Mouse (Mus musculus): ENCODE data around the gene Pkd1l1.

Pkd1l1 gene

DNA sequence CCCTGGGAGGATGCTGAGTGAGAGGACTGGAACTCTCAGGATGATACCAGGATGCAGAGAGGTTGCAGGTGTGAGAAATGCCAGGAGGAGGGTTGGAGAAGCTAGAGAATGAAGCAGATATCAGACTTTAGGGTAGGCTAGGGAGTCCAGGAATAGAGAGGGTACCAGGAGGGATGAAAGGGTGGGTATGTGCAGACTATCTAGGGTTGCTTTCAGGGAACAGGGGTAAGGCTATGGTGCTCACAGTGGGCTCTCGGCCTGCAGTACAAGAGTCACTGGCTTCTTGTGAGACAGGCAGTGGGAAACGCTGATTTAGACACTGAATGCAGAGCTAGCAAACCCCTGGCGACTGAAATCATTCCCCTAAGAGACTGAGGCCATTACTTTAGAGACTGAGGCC lies at the start of gene Pkd1l1:
Gene Pkd1l1 (minus strand): TSS at position 101 of the 400 bp plus-strand sequence.
- in situ Hi-C loops (cut with MboI, MseI) = no loop called here

DNA sequence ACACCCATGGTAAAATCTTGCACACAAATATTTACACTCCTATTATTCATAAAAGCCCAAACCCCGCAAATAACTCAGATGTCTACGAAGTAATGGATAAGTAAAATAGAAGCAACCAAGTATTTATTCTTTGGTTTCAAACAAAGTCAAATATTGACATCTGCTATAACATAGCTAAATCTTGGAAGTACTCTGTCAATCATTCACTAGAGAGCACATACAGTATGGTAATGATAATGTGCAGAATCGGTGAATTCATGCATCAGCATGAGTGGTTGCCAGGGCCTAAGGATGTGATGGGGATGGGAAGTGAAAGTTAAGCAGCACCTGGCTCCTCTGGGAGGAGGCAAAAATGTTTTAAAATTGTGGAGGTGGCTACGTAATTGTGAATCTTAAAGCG lies 47.1 kb upstream of the Pkd1l1 start:
- in situ Hi-C loops (cut with MboI, MseI) = no loop called here

DNA sequence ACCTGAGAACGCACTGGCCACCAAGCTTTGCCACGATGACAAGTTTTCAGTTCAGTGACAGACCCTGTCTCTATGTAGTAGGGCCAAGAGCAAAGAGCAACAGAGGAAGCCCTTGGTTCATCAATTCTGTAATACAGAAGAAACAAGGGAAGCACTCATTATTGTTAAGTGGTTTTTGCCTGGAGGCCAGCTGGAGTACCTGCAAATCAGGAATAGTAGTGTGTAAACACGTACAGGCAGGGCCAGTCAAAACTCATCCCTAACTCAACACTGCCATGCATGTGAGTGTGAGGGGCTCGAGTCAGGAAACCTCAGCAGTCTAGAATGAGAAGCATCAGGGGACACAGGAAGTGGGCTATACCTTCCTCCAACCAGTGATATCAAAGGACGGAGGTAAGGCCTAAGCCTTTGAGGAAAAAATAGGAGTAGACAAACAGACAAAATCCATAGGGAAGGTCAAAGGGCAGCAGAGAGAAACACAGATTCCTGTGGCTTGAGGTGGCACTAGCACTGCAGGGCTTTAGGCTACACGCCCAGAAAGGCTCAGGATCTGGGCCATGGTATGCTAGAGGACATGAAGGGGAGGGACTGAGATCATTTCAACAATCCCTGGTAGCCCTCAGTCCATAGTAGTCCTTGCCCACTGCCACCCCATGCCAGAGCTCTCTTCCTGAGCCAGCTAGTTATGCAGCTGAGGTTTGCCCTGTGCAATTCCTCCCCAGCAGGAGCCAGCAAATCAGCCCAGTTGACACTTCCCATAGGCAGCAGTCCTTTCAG lies 45.6 kb upstream of the Pkd1l1 start:
- in situ Hi-C loops (cut with MboI, MseI) = no loop called here

DNA sequence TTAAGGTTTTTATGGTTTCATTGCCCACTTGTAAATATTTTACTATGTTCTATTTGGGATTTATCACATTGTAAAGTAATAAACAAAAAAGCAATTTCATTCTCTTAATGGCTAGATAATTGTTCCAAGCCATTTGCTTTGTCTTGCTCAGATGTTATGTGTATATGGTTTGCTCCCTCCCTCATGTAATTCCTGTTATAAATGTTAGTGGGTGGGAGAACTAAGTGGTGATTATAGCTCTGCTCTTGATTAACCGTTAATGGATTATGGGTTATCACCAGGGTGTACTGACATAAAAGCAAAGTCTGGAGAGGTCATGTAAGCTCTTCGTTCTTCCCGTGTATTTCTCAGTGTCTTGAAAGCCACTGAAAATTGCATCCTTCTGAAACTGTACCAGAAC lies 41.7 kb upstream of the Pkd1l1 start:
- in situ Hi-C loops (cut with MboI, MseI) = no loop called here

DNA sequence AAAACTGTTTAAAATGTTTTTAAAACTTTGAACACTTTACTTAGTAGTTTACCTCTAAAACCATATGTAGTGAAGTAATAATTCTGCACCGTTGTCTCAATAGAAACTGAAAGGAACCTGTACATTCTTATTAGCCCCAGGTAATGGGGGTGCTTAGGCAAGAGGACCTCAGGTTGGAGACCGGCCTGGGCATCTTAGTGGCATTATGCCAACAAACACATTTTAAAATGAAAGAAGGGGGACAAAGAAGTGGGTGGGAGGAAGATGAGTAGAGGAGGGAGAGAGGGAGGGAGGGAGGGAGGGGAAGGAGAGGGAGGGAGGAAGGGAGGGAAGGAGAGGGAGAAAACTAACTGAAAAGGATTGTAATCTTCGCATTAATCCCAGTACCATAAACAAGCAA lies 38.3 kb upstream of the Pkd1l1 start:
- in situ Hi-C loops (cut with MboI, MseI) = no loop called here

DNA sequence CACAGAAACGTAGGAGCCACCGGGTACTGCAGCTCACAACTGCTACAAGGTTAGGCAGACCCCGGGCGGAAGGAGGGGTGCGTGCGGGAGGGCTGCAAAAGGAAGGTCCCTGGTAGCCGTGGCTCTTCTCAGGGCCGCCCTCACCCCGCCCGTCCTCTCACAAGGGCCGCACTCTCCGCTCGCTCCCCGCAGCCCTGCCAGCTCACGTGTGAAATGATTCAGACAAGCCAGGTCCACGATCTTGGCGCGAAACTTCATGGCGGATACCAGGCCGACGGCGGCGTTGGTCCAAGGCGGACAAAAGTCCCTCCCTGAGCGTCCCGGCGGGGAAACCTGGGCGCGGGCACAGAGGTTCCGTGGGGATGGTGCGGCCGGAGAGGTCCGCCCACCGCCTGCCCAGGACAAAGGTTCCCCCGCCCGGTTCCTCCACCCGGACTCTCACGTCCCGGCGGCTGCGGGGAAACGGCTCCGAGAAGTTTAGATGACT lies 37.8 kb upstream of the Pkd1l1 start, which contains the start of gene Hus1:
Gene Hus1 (minus strand): TSS at position 339 of the 487 bp plus-strand sequence.
- in situ Hi-C loops (cut with MboI, MseI) = no loop called here

DNA sequence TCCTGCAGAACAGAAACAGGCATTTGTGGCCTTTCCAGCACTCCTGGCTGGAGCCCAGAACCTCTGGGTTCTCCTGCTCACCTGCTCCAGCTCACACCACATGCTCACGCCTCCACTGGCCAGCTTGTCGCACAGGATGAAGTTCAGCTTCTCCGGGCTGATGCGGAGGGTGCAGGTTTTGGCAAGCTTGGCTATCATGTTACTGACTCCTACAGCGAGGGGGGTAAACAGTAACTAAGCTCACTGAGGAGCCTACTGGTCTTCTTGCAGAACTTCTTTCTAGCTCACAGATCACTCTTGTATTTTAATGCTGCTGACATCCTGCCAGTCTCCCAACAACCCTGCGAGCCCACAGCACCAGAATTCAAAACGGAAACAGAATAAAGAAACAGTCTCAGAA lies 37.4 kb upstream of the Pkd1l1 start:
- in situ Hi-C loops (cut with MboI, MseI) = no loop called here

DNA sequence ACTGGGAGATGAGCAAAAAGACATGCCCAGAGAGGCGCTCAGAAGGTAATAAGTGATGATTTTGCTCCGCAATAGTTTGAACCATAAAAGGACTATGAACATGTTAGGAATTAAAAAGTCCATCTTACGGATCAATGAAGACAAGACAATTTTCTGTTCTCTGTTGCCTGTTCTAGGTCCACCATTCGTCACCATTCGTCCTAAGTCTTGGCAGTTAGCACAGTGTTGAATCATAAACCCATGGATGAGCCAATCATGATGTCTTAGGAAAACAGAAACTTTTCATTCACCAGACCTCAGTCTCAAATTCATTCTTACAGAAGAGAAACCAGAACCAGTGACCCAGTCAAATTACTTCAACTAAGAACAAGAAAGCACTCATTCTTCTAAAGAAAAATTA lies 35.7 kb upstream of the Pkd1l1 start:
- in situ Hi-C loops (cut with MboI, MseI) = no loop called here

DNA sequence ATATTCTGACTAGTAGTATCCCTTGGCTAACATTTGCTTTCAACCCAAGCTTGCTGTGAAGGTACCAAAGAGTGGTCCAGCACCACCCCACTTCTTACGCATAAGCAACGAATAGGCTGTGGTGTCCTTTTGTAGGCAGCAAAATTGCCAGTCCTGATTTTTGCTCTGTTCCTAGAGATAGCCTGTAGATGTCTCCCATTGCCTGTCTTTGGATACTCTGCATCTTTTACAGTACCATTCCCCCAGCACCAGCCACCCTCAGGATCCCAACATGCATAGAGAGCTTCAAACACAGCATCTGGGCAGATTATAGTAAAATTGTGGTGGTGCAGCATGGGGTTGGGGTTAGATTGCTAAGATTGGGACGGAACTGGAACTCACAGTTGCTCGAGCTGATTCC lies 15.0 kb upstream of the Pkd1l1 start:
- in situ Hi-C loops (cut with MboI, MseI) = loop anchor here (5.0 kb wide), 1 partner anchor 149 kb away; no protein-coding TSS in a partner anchor

DNA sequence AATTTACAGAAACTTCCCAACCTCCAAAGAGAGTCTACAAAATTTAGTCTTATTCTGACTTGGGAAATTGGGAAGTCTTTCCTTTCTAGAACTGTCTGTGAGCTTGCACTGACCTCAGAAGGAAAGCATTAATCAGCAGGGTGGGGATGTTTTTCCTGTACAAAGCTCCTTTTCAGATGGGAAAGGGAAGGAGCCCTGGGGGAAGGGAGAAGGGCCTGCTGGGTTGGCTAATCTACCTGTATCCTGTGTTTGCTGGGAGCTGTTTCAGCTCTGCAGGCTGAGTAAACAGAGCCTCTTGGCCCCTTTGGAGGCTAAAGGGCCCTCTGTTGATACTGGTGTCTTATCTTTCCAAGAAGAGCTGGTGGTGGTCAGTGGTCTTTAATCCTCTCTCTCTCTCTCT lies 13.0 kb upstream of the Pkd1l1 start:
- in situ Hi-C loops (cut with MboI, MseI) = loop anchor here (5.0 kb wide), 1 partner anchor 151 kb away; no protein-coding TSS in a partner anchor

DNA sequence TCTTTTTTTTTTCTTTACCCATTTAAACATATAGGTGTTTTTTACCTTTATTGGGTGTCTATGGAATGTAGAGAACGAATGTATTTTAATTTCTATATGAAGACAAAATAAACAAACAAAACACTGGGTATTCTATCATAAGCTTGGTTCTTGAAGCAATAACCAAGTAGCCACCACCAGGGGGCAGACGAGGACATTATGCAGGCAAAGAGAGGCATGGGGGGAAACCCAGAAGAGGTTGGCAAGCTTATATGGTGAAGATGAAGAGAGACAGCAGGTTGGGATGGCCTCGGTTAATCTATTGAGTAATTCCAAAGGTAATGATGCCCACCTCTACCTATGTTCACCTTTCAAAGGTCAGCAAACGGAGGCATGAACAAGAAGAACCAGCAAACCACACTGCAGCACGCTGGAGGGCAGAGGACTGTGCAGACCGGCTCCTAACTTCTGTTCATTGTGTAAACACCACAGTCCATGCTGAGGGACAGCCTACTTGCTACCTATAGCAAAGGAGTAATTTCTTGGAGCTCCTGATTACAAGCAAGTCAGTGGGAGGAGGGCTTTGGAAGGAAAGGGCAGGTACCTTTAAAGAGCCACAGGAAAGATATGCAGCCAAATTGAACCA lies 10.3 kb upstream of the Pkd1l1 start:
- in situ Hi-C loops (cut with MboI, MseI) = no loop called here

DNA sequence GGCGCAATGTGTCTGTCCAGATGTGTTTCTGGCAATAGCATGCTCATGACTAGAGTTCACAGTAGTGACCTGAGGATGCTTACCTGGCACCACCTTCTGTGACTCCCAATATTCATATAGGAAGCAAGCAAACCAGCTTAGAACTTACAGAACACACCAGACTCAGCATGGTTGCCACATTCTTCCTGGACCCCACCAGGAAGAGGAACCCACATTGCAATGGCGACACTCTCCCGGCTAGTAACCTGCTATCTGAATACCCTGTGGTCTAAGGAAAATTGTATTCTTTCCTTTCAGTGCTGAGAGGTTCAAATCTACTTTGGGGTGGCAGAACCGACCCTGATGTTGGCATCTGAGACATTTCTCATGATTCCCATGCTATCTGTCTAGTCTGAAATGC lies 5.1 kb upstream of the Pkd1l1 start:
- in situ Hi-C loops (cut with MboI, MseI) = no loop called here

DNA sequence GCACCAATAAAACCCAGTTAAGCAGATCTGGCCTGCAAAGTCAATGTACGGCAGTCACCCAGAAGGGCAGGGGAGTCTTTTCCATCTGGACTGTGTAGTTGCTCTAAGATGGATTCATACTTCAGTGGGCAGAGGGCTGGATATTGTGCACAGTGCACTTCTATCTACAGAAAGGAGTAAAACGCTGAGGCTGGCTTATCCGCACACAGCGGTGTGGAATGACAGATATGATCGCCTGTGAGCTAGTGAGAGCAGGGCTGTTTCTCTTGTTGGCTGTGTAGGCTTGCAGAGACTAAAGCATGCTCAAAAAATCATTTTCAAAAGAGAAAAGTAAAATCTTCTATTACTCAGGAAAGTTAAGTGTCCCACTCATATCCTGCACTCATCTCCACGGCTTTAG lies 973 bp downstream of the Pkd1l1 start:
- in situ Hi-C loops (cut with MboI, MseI) = no loop called here

DNA sequence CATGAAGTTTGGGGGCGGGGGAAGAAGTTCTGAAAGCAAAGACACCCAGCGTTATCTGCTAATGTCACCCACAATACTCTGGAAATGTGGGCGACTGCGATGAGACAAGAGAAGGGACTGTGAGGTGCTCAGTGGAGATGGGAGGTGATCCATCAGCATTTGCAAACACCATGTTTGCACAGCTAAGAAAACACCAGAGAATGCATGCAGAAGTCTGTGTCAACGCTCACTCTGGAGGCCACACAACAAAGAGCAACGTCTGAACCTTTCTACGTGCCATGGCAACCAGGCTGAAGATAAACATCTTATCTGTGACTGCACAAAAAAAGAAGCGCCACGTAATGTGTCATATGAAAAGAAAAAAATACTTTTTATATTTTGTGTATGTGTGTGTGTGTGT lies 2.6 kb downstream of the Pkd1l1 start:
- in situ Hi-C loops (cut with MboI, MseI) = no loop called here

DNA sequence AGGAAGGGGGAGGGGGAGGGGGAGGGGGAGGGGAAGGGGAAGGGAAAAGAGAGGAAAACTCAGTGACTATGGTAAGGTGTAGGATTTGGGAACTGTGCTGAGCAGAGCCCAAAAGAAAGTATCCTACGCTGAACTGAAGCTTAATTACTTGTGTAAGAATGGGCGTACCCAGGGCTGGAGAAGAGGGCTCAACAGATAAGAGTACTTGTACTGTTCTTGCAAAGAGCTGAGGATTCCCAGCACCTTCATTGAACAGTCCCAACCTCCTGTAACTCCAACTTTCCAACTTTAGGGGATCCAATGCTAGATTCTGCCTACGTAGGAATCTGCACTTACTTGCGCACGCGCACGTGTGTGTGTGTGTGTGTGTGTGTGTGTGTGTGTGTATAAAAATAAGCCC lies 5.0 kb downstream of the Pkd1l1 start:
- in situ Hi-C loops (cut with MboI, MseI) = no loop called here

DNA sequence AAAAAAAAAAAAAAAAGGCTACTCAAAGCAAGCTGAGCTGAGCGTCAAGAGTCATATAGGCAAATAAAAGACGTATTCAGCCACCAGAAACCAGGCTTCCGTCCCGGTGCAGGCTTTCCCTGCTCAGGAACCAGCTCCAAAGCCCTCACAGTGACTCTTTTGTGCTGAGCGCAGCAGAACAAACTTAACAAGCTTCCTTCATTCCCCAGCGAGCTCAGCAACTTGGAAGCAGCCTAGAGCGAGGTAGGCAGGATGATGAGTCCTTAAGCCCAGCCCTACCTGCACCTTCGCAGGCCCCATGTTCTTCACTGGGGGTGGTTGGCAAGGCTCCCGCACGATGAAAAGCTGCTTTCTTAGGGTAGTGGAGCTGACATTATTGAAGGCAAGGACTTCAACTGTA lies 14.5 kb downstream of the Pkd1l1 start:
- in situ Hi-C loops (cut with MboI, MseI) = no loop called here

DNA sequence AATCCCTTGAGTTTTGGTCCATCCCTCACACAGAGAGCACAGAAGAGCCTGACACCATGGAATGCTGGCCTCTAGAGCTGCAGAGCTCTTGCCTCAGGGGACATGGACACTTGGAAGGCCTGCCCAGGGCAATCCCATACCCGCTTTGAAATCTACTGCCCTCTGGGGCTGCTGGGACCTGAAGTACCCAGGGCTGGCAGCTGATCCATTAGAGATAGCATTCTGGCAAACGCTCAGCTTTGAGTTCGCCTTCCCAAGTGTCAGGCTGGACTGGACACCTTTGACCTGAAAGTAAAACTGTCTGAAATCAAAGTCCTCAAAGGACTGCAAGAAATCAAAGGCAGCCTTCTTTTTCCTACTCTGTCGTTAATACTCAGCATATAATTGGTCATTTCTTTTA lies 15.0 kb downstream of the Pkd1l1 start:
- in situ Hi-C loops (cut with MboI, MseI) = no loop called here

DNA sequence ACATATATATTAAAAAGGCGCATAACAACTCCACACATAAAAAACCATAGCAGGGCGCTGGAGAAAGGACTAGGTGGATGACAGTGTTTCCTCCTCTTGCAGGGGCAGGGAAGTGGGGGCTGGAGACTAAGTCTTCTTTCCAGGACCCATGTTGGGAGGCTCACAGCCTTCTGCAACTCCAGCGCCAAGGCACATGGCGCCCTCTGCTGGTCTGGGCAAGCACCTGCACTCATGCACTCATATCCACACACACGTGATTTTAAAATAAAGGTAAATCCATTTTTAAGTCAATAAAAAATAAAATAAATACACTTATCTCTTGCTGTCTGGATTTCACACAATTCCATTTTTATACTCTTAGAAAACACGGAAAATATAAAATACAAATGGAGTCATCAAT lies 16.0 kb downstream of the Pkd1l1 start:
- in situ Hi-C loops (cut with MboI, MseI) = no loop called here

DNA sequence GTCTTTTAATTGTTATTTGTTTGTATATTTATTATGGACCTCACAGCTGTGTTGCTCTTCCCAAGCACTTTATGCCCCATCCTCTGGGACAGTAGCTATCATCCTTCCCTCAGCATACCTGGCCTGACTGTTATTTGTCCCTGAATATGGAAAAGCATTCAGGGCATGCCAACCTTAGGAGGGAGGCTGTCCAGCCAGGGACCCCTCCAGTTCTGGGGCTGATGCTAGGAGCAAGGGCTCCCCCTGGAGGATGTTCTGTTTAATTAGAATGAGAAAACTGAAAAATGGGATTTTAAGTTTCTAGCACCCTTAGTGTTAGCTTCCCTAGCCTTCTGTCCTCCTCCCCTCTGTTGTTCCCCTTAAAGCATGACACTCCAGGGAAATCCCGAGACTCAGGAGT lies 17.4 kb downstream of the Pkd1l1 start:
- in situ Hi-C loops (cut with MboI, MseI) = no loop called here

DNA sequence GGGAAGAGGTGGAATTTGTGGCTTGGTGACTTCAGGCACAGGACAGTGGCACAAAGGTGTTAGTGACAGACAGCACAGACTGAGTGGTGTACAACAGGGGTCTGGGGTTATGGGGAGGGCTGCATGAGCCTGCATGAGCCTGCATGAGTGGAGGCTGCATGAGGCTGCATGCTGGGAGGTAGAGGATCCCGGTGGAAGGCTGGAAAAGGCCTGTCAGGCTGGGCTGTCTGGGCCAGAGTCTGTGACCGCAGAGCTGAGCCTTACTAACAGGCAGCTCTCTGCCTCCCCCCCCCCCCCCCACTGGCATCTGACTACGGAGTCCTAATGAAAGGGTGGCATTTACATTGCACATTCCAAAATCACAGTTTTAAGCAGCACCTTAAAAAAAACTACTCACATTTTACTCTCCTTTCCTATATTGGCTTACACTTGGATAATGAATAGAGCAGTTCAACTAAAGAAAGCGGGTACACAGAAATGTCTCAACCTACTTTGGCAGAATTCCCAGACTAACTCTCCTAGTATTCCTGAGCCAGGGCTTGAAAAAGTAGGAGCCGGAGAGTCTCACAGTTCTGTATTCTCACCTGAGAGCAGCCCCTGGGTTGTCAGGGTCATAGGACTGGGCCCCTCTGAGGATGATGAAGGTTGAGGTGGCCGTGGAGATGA lies 23.2 kb downstream of the Pkd1l1 start:
- in situ Hi-C loops (cut with MboI, MseI) = loop anchor here (10.0 kb wide), 1 partner anchor 415 kb away; no protein-coding TSS in a partner anchor

DNA sequence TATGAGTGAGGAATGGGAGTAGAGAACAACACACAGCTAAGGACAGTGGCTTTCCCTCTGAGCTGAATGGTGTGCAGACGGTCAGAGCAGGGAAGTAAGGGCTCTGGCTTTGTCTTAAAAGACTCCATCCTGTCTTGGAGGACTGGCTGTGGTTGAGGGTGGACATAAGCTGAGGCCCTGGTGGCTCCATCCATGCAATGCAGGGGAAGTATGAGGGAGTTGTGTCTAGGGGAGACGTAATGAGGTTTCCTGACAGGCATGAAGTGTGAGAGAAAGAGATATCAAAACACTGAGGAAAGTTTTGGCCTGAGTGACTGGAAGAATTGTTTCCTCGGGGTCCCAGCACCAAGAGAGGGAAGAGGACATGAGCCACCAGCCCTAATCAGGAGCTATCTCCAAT lies 24.2 kb downstream of the Pkd1l1 start:
- in situ Hi-C loops (cut with MboI, MseI) = loop anchor here (10.0 kb wide), 1 partner anchor 414 kb away; no protein-coding TSS in a partner anchor

DNA sequence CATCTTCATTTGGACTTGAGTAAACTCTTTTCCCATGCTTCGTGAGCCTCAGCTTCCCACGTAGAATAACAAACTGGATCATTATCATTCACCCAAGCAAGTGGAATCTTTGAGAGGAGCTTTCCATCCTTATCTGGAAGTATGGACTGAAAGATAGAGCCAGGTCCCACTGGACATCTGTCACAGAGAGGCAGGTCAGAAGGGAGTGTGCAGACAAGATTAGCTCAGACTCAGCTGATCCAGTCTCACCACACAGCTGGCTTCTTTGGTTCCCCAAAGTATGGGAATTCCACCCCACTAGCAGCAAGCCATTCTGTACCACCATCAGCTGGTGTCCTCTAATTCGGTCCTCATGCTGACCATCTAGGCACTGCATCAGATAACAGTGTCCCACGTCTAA lies 29.0 kb downstream of the Pkd1l1 start:
- in situ Hi-C loops (cut with MboI, MseI) = loop anchor here (10.0 kb wide), 1 partner anchor 409 kb away; no protein-coding TSS in a partner anchor

All from regulatory T cell (primary cell).